Mouse (Mus musculus) heart, embryonic 15.5 days (tissue): ENCODE results near the gene Cideb. TPM values are rescaled to one million over a fixed set of nuclear protein-coding genes. Genes with fewer than 3 reads are reported as not detected.

Experiments
- ATAC-seq: fragments of 200-750 bp; cut with Nextera tagmentation; replicated peaks from 2 replicates; pipeline ENCODE4 v1.8.0; 2017; ENCODE audit warnings: low read depth, moderate TSS enrichment; ENCODE audit not compliant: insufficient number of reproducible peaks, insufficient read depth, low FRiP score
- H3K27ac ChIP-seq: fragments of 300-500 bp; sonication (generic); 2 replicates; pipeline ENCODE4 v1.5.1; 2015; ENCODE audit warnings: mild to moderate bottlenecking, inconsistent platforms
- H3K27me3 ChIP-seq: fragments of 300-500 bp; sonication (generic); 2 replicates; pipeline ENCODE4 v1.6.1; 2015; ENCODE audit warnings: inconsistent platforms
- H3K36me3 ChIP-seq: fragments of 300-500 bp; sonication (generic); 2 replicates; pipeline ENCODE4 v1.6.1; 2015; ENCODE audit warnings: mild to moderate bottlenecking, inconsistent platforms
- H3K4me1 ChIP-seq: fragments of 300-500 bp; sonication (generic); replicated peaks from 2 replicates; pipeline ENCODE4 v1.6.1; 2015; ENCODE audit warnings: inconsistent platforms
- H3K4me2 ChIP-seq: fragments of 300-500 bp; sonication (generic); 2 replicates; pipeline ENCODE4 v1.6.1; 2015; ENCODE audit warnings: inconsistent platforms, mild to moderate bottlenecking, moderate library complexity
- H3K4me3 ChIP-seq: fragments of 300-500 bp; sonication (generic); 2 replicates; pipeline ENCODE4 v1.5.1; 2015; ENCODE audit warnings: mild to moderate bottlenecking, inconsistent platforms
- H3K9ac ChIP-seq: fragments of 300-500 bp; sonication (generic); 2 replicates; pipeline ENCODE4 v1.6.1; 2015; ENCODE audit warnings: mild to moderate bottlenecking, inconsistent platforms
- H3K9me3 ChIP-seq: fragments of 300-500 bp; sonication (generic); replicated peaks from 2 replicates; pipeline ENCODE4 v1.6.1; 2016; ENCODE audit warnings: inconsistent platforms
- WGBS: fragments of 180-500 bp; shearing (Covaris S2); methylation state at CpG from one replicate; pipeline ENCODE4 v1.1.7; 2015; ENCODE audit warnings: mixed read lengths; 5-methylcytosine and 5-hydroxymethylcytosine counted together
- polyA plus RNA-seq: library from polyadenylated mRNA; unstranded; fragments of >200 nt; fragmentation: Nextera tagmentation; extraction: Ambion mirVana; gene quantifications from 2 replicates; pipeline ENCODE4 v1.2.1, GENCODE M21; 2015

Gene Cideb
- 1.2 and 1.6 TPM in 2 replicates for polyA plus RNA-seq

- Histone ChIP-seq H3K4me2 (peak within 1 kb of the TSS; percentile 14; the same call in 1 of the 2 replicates), H3K27ac (no peak within 1 kb of the TSS), H3K4me3 (no peak within 1 kb of the TSS), H3K4me1 (peaks cover 33% of the 10 kb centered on the region), H3K27me3 (peaks cover 12% of the 10 kb centered on the region), H3K36me3 (peaks cover 23% of the 10 kb centered on the region), H3K9me3 (no peaks in the 10 kb centered on the region), H3K9ac (no peak within 1 kb of the TSS)
- WGBS, result 16% methylated on average over 8 of the region's 8 CpGs
- ATAC-seq, result no peak
These were observed at the start of gene Cideb for GRCm38 (mm10) chr14:55758363-55758784. Gene Cideb, minus strand, starts transcription at chr14:55758458.

DNA sequence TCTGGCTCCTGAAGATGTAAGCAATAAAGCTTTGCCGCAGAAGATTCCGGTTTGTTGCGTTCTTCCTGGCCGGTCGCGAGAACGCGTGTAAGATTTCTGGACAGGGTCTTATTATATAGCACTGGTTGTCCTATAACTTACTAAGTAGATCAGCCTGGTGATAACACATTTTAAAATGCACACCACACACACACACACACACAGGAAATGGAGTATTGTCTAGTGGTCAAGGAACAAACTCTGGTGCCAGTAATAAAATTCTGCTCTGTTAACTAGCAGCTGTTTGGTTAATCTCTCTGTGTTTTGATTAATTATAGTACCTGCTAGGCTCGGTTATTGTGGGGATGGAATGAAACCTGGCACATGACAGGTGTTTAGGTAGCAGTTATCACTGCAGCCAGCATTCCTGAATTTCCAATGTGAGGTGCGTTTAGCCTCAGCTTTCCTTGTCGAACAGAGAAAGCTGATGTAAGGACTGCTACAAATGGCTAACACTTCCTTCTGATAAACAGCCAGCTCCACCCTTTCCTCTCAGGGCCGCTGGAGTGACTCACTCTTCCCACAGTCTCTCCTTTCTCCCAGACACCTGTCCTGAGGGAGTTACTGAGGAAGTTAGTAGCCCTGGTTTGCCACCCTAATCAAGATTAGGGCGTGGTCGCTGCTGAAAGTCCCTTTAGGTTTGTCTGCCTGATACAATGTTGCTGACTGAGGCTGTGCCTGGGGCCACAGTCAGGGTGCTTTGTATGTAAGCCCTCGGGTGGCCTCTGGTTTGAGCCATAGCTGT lies 37.3 kb upstream of the Cideb start:
- H3K4me1 ChIP-seq, result 0 out of 2 replicates have a peak, but pooled peaks cover 2% of the 10 kb centered on the region
- no peaks in the 10 kb centered on the region for H3K36me3 ChIP-seq
- no peak overlapping the region for H3K9ac ChIP-seq
- H3K9me3 ChIP-seq, result no peaks in the 10 kb centered on the region
- H3K27me3 ChIP-seq, result no peaks in the 10 kb centered on the region
- 69% methylated on average over 15 of the region's 15 CpGs for WGBS
- ATAC-seq, result peak; percentile 64; the same call in 1 of the 2 replicates
- H3K27ac ChIP-seq, result peak overlapping the region; percentile 37
- H3K4me2 ChIP-seq, result no peak overlapping the region
- no peak overlapping the region for H3K4me3 ChIP-seq

- no peaks in the 10 kb centered on the region for H3K36me3 ChIP-seq
- H3K9me3 ChIP-seq, result no peaks in the 10 kb centered on the region
- WGBS, result 63% methylated on average over 2 of the region's 2 CpGs
- 0 out of 2 replicates have a peak, but pooled peaks cover 2% of the 10 kb centered on the region for H3K4me1 ChIP-seq
- no peak overlapping the region for H3K4me2 ChIP-seq
- H3K27ac ChIP-seq, result no peak overlapping the region
- H3K4me3 ChIP-seq, result no peak overlapping the region
- no peak overlapping the region for H3K9ac ChIP-seq
- ATAC-seq, result no peak
- H3K27me3 ChIP-seq, result peaks cover 12% of the 10 kb centered on the region
These were observed 35.7 kb upstream of the Cideb start for GRCm38 (mm10) chr14:55793946-55794345.

DNA sequence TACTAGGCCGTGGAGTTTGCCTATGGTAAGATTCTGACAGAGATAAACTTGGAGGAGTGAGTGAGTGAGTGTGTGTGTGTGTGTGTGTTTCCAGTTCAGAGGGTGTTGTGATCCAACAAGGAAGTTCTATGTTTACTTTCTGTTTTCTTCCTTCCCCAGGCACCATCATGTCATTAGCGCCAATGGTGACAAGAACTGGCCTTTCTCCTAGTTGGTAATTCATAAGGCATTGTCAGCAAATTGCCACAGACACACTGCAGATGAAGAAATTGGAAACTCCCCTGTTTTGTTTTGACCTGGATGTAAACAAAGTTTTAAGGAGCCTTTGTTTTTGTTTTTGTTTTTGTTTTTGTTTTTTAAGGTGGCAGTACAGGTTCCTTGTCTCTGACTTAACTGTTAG lies 35.2 kb upstream of the Cideb start:
- Histone ChIP-seq H3K4me2 (no peak overlapping the region), H3K4me3 (no peak overlapping the region), H3K4me1 (peaks cover 7% of the 10 kb centered on the region), H3K9ac (no peak overlapping the region), H3K27ac (no peak overlapping the region), H3K27me3 (peaks cover 13% of the 10 kb centered on the region), H3K36me3 (no peaks in the 10 kb centered on the region), H3K9me3 (no peaks in the 10 kb centered on the region)
- ATAC-seq, result no peak
- WGBS, result 55% methylated on average over 2 of the region's 2 CpGs

DNA sequence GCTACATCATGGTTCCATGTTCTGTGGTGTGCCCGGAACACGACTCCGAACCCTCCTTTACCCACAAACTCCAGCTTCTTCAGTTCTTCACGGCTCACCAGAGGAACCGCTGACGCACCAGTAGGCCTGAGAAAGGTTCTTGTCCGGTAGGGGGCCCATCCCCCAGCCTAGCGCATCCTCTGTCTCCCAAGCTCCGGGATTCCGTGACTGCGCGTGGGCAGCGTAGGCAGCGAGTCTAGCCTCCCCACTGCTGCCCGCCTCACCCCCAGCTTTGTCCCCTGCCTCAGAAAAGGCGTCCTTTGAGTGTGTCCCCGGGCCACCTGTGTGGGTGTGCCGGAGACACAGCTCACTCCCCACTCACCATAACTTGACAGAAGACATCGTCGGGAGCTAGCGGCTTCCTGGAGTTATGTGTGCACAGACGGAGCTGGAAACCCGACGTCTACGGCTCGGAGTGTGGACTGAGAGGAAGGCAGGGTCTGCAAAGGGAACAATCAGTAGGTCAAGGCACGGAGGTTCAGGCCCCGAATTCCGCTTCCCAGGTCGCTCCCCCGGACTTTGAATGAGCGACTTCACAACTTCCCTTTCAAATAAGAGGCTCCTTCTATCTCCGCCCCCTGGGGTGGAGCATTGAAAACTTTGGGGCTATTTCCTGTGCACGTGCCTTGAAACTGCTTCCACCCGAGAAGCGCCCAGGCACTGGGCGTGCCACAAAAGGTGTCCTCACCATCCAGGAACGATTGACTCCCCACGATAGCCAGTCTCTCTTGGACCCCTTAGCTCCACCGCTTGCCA lies 30.2 kb upstream of the Cideb start, which contains the start of gene Ripk3:
Gene Ripk3, minus strand, starts transcription at position 610 of the 795 bp plus-strand sequence.
- Histone ChIP-seq H3K36me3 (no peaks in the 10 kb centered on the region), H3K4me1 (peaks cover 25% of the 10 kb centered on the region), H3K27me3 (peaks cover 59% of the 10 kb centered on the region), H3K4me3 (peak within 1 kb of the TSS; percentile 50), H3K27ac (no peak within 1 kb of the TSS), H3K9me3 (no peaks in the 10 kb centered on the region), H3K4me2 (peak within 1 kb of the TSS; percentile 80), H3K9ac (peak within 1 kb of the TSS; percentile 46)
- peak; percentile 11; the same call in 1 of the 2 replicates for ATAC-seq
- WGBS, result 3% methylated on average over 40 of the region's 40 CpGs

- WGBS, result 37% methylated on average over 11 of the region's 11 CpGs
- peaks cover 66% of the 10 kb centered on the region for H3K27me3 ChIP-seq
- H3K9ac ChIP-seq, result 0 out of 2 replicates have a peak overlapping the region, but pooled peaks have one; percentile 46
- H3K4me3 ChIP-seq, result peak overlapping the region; percentile 50
- ATAC-seq, result no peak
- H3K4me2 ChIP-seq, result peak overlapping the region; percentile 80
- peaks cover 31% of the 10 kb centered on the region for H3K4me1 ChIP-seq
- no peaks in the 10 kb centered on the region for H3K36me3 ChIP-seq
- no peaks in the 10 kb centered on the region for H3K9me3 ChIP-seq
- no peak overlapping the region for H3K27ac ChIP-seq
These were observed 29.5 kb upstream of the Cideb start for GRCm38 (mm10) chr14:55787731-55788130.

DNA sequence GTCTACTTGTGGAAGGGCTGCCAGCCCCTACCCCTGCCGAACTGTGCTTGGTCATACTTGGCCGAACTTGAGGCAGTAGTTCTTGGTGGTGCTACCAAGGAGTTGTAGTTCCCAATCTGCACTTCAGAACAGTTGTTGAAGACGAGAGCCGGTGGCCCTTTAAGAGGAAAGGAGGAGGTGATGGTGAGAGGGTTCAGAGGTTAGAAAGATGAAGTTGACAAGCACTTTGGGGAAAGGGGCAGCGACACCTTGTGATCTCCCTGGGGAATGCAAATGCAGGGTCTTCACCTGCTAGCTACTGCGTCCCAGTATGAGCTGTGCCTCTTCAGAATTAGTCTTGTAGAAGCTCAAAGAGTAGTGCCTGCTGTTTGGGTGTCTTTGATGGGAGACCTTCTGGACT lies 26.9 kb upstream of the Cideb start:
- H3K4me2 ChIP-seq, result no peak overlapping the region
- peaks cover 78% of the 10 kb centered on the region for H3K27me3 ChIP-seq
- no peaks in the 10 kb centered on the region for H3K9me3 ChIP-seq
- peaks cover 47% of the 10 kb centered on the region for H3K4me1 ChIP-seq
- H3K4me3 ChIP-seq, result no peak overlapping the region
- no peak overlapping the region for H3K27ac ChIP-seq
- no peak overlapping the region for H3K9ac ChIP-seq
- H3K36me3 ChIP-seq, result no peaks in the 10 kb centered on the region
- WGBS, result 32% methylated on average over 6 of the region's 6 CpGs
- no peak for ATAC-seq

DNA sequence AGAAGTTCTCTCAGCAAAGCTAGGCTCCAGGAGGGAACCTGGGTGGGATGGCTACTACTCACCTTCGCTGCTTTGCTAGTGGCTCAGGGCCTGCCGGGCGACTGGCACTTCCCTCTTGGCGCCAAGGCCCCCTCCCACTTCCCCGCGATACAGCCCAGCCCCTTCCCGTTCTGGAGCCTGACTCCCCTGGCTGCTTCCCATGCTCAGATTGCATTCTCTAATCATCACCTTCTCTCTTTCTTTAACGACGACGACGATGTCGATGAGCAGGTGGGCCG lies 25.6 kb upstream of the Cideb start, which contains the start of gene Adcy4:
Gene Adcy4, minus strand, starts transcription at position 138 of the 278 bp plus-strand sequence.
- Histone ChIP-seq H3K27me3 (peaks cover 68% of the 10 kb centered on the region), H3K4me1 (peaks cover 46% of the 10 kb centered on the region), H3K27ac (peak within 1 kb of the TSS; percentile 87), H3K4me2 (peak within 1 kb of the TSS; percentile 71), H3K9ac (peak within 1 kb of the TSS; percentile 59), H3K9me3 (no peaks in the 10 kb centered on the region), H3K36me3 (no peaks in the 10 kb centered on the region), H3K4me3 (peak within 1 kb of the TSS; percentile 55)
- ATAC-seq, result no peak
- WGBS, result 11% methylated on average over 13 of the region's 13 CpGs

DNA sequence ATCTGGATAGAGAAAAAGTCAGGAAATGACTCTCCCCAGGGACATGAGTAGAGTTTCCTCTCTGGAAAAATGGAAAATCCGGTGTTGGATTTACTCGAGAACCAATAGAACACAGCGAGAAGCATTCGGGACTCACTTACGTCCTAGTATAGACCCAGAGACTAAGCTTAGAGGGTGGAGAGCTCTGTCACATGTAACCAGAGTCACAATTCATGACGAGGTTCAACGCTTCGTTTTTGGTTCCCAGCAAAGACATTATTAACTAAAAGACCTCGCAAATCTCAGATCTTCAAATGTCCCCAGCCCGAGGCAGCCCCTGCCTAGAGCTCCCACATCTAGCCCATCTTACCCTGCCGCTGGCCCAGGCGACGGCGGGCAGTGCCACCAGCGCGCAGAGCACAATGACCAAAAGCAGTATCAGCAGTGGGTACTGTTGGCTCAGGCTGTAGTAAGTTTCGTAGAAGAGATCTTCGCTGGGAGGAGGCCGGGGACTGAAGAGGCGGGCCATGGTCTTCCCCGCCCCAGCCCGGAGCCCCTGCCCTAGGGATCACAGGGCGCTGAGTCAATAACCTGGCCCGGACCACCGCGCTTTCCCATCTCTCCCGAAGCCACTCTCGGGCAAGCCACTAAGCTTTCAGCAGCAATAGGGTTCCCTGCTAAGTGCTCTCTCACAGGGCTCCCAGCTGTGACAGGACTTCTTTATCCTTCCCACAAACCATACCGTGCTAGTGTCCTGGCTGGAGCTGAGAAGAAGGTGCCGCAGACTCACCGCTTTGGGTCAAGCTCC lies 25.1 kb upstream of the Cideb start:
- H3K4me1 ChIP-seq, result peaks cover 41% of the 10 kb centered on the region
- H3K27ac ChIP-seq, result peak overlapping the region; percentile 87
- peak overlapping the region; percentile 71 for H3K4me2 ChIP-seq
- peak overlapping the region; percentile 59 for H3K9ac ChIP-seq
- H3K4me3 ChIP-seq, result peak overlapping the region; percentile 55
- H3K36me3 ChIP-seq, result no peaks in the 10 kb centered on the region
- ATAC-seq, result peak; percentile 37
- no peaks in the 10 kb centered on the region for H3K9me3 ChIP-seq
- 4% methylated on average over 31 of the region's 31 CpGs for WGBS
- peaks cover 65% of the 10 kb centered on the region for H3K27me3 ChIP-seq

DNA sequence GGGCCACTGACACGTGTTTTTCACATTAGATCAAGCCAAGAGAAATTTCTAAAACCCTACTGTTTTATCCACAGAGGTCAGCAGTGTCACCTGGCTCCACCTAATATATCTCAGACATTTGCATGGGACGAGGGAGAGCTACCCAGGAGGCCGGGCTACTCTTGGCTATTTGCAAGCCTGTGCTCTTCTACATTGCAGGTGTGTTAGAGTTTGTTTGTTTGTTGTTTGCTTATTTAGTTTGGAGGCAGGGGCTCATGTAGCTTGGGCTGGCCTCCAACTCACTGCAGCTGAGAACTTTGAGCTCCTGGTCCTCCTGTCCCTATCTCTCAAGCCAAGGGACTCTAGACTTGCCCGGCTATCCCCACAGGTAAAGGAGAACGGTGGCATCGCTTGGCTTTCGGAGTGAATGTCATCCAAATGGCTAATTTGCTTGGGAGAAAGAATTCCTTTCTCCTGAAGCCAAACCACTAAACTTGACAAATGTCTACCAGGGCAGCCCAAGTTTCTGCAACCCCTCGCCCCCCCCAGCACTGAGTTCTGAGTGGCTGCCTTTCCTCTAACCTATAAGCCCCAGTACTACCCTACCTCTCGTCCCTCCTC lies 24.2 kb upstream of the Cideb start:
- WGBS, result 39% methylated on average over 9 of the region's 9 CpGs

More for the DNA sequence above, 24.2 kb upstream of the Cideb start:
- Histone ChIP-seq H3K36me3 (no peaks in the 10 kb centered on the region), H3K27me3 (peaks cover 59% of the 10 kb centered on the region), H3K27ac (peak overlapping the region; percentile 87), H3K4me1 (peaks cover 34% of the 10 kb centered on the region), H3K4me3 (peak overlapping the region; percentile 55), H3K4me2 (peak overlapping the region; percentile 71), H3K9me3 (no peaks in the 10 kb centered on the region), H3K9ac (0 out of 2 replicates have a peak overlapping the region, but pooled peaks have one; percentile 59)
- ATAC-seq, result no peak
